Mouse (Mus musculus): Measurements from ENCODE around the gene Spata21.

DNA sequence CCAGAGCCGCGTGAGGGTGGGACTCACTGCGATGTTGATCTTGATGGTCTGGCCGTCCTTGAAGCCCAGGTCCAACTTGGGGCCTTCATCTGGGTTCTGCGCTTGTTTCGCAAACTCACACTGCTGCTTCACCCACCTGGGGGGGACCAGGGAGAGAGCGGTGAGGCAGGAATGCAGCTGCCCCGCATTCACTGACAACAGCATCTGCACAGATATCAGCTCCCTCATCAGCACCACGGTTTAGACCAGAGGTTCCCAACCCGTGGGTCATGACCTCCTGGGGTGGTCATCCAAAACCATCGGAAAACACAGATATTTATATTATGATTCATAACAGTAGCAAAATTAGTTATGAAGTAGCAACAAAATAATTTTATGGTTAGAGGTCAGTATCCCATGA, 15.6 kb upstream of the Spata21 start:
- TF ChIP-seq CTCF (IDR thresholded peaks at IDR 0.05; ENCODE audit: low read depth, low read length), result no peak
- no peak for TF ChIP-seq TAL1 (conservative IDR thresholded peaks at IDR 0.05; ENCODE audit: low read depth, low read length)

Data from G1E (cell line).